Mouse (Mus musculus): Measurements from ENCODE around the gene Cpa5.
A peak's percentile ranks its signal among the peaks of the same experiment; 100 is the strongest.

Cpa5 gene

GRCm38 (mm10) chr6:30610710-30611109, at the start of gene Cpa5:
Cpa5 (plus strand) TSS chr6:30611010.
- no peak for DNase-seq (ENCODE audit: low read depth, low spot score)

DNA sequence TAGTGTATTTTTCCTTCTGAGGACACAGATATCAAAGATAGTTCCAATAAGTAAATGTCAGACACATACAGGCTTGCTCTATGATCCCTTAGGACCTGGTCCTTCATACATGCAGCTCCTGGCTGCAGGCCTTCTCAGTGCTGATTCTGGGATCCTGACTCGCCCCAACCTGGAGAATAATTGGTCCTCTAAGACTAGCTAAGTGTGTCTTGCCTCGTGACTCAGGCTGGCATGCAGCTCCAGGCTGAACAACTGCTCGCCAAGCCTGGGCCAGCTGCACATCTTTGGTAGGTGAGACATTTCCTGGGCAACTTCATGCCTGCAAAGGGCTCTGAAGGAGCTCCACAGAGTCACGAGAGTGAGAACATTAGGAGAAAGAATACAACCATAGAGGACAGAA, 48.7 kb upstream of the Cpa5 start:
- DNase-seq (ENCODE audit: low read depth, low spot score): no peak

DNA sequence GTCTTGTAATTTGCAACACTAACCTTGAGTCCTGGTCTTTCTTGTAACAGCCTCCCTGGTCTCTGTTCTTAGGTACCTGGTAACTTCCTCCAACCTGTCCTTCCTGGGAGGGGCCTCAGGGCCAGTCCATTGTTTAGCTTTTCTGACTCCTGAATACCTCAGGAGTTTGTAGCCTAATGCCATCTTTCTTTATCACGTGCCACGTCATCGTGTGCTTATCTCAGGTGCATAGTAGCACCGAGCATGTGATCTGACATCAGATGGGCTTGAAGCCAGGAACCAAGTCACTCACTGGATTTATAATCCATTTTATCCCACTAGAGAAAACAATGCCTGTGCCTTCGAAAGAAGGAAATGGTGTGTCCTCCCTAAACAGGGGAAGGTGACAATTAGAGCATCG, 47.2 kb upstream of the Cpa5 start:
- DNase-seq (ENCODE audit: low read depth, low spot score): no peak

DNA sequence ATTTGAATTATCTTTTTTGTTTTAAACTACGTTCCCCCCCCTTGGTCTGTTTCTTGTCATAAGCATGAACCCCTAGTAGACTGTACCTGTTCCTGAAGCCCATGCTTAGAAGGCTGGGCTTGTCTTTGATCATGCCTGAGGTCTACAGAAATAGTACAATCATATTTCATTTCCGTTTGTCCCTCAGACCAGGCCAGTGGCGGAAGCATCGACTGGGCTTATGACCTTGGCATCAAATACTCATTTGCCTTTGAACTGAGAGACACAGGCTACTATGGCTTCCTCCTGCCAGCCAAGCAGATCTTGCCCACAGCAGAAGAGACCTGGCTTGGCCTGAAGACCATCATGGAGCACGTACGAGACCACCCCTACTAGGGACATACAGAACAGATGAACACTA, 46.8 kb upstream of the Cpa5 start:
- DNase-seq (ENCODE audit: low read depth, low spot score): no peak

DNA sequence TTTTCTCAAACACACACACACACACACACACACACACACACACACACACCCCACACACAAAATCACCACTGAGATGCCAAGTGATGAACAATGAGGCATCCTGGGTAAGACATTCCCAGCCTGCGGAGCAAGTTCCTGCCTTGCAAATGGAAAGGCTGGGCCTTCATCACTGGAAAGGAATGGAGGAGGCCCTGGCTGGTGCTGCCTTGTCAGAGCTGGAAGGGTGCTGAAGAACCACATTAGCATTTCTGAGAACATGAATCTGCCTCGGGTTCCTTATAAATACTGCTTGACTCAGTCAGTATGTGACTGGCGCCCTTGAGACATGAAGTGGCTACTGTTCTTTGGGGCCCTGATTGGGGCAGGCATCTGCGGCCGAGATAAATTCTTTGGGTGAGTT, 42.7 kb upstream of the Cpa5 start, which contains the start of gene Cpa4:
Gene Cpa4, plus strand, starts transcription at position 301 of the 400 bp plus-strand sequence.
- no peak for DNase-seq (ENCODE audit: low read depth, low spot score)

DNA sequence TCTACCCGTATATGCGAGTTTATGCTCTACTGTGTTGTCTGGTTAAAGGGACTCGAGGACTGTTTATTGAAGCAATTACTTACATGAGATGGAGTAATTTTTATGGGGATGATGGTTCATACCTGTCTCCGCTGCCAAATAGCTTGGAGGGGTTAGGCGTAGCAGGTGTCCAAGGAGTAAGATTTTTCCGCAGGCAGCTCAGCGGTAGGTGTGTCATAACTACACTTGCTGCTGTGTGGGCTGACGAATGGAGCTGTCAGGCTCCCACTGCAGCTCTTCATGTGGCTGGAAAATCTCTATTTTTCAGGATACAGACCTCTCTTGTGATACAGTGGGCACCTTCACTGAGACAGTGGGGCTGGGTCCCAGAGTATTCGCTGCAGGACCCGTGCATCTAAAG, 41.5 kb upstream of the Cpa5 start:
- no peak for DNase-seq (ENCODE audit: low read depth, low spot score)

DNA sequence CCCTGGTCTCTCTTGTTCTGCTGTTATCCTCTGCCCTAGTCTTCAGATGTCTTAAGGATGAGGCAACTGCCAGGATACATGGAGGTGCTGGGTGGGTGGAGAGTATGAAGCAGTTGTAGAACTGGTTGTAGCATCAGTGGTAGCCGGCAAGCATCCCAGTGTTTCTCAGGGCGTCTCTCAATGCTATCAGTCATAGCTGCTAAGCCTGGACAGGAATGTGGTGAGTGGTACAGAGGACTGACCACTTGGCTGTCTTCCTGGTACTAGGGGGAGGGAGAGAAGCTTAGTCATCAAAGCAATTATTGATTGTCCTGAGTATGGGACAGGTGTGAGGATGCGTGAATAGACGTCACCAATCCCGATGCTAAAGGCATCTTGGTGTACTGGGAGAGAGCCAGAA, 40.8 kb upstream of the Cpa5 start:
- no peak for DNase-seq (ENCODE audit: low read depth, low spot score)

- peak; percentile 39 for DNase-seq (ENCODE audit: low read depth, low spot score)
Observed at GRCm38 (mm10) chr6:30572456-30573311, 38.1 kb upstream of the Cpa5 start.

DNA sequence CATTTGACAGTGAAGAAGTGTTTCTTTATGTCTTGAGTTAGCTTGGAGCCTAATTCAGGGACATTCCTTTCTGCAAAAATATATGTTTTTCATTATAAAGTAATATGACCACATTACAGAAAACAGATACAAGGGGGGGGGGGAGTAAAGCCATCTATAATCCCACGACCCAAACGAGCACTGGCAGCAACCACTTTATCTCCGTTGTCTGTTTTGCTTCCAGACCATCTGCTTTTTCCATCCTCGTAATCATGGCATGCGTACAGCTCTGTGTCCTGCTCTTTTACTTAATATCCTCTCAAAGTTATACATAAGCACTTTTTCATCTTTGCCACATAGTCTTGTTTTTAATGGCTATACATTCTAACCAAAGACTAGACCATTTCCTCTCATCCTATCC, 37.4 kb upstream of the Cpa5 start:
- DNase-seq (ENCODE audit: low read depth, low spot score): no peak

DNA sequence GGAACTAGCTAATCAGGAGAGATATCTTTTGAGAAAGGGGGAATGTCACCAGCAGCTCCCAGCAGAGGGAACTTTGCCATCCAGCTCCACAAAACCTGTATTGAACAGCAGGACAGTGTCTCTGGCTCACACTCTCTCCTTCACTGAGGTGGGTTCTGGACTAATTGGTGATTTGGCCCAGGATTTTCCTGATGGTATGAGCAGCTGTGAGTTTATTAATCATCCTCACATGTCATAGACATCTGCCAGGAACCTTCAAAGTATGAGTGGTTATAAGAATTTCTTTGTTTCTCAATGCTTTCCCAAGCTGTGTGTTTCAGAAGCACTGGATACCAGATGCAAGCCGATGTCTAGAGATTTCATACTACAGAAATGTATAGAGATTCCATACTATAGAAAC, 35.9 kb upstream of the Cpa5 start:
- no peak for DNase-seq (ENCODE audit: low read depth, low spot score)

- no peak for DNase-seq (ENCODE audit: low read depth, low spot score)
Observed at GRCm38 (mm10) chr6:30576477-30577203, 34.2 kb upstream of the Cpa5 start.

- no peak for DNase-seq (ENCODE audit: low read depth, low spot score)
Observed at GRCm38 (mm10) chr6:30579961-30580840, 30.6 kb upstream of the Cpa5 start.

GRCm38 (mm10) chr6:30580841-30581176, 30.0 kb upstream of the Cpa5 start:
- DNase-seq (ENCODE audit: low read depth, low spot score): no peak

DNA sequence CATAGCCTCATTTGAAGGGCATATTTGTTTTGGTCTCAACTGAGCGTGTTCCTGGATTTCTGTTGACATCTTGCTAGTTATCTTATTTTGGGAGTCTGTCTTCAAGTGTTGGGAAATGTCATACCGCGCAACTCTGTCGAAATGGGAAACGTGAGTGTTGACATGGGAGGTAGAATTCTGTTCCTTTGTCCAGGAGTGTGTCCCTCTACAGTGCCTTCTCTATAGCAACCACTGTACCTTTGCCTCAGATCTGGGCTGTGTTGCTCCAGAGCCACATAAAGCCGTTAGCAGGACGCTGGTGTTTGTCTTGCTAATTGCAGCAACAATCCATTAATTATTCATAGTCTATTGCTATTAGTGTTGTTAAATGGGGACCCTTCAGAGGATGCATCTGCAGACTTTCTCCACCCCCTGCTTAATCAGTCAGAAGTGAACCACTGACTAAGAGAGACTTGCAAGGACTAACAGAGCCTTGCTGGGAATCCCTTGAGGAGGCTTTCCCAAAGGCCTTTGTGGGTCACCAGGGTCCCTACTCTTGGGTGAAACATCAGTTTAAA, 23.8 kb upstream of the Cpa5 start:
- DNase-seq (ENCODE audit: low read depth, low spot score): peak; percentile 29

DNA sequence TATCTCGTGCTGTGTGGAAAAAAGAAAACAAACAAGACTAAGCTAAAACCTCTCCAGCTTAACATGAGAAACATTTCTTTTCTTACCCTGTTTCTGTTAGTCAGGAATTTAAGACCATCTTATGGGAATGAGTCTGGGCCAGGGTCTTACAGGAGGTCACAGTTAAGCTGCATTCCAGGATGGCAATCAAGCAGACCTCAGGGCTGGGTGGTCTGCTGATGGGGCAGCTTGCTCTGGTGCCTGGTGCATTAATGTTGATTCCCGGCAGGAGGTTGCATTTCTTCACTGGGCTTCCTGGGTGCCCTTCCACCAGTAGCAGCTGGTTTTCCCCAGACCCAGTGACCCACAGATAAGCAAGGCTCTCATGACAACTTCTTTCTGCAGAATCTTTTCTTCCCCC, 21.0 kb upstream of the Cpa5 start:
- no peak for DNase-seq (ENCODE audit: low read depth, low spot score)

GRCm38 (mm10) chr6:30591851-30592404, 18.9 kb upstream of the Cpa5 start:
- no peak for DNase-seq (ENCODE audit: low read depth, low spot score)

GRCm38 (mm10) chr6:30592417-30592974, 18.3 kb upstream of the Cpa5 start:
- no peak for DNase-seq (ENCODE audit: low read depth, low spot score)

- no peak for DNase-seq (ENCODE audit: low read depth, low spot score)
Observed at GRCm38 (mm10) chr6:30594364-30594763, 16.4 kb upstream of the Cpa5 start.

DNA sequence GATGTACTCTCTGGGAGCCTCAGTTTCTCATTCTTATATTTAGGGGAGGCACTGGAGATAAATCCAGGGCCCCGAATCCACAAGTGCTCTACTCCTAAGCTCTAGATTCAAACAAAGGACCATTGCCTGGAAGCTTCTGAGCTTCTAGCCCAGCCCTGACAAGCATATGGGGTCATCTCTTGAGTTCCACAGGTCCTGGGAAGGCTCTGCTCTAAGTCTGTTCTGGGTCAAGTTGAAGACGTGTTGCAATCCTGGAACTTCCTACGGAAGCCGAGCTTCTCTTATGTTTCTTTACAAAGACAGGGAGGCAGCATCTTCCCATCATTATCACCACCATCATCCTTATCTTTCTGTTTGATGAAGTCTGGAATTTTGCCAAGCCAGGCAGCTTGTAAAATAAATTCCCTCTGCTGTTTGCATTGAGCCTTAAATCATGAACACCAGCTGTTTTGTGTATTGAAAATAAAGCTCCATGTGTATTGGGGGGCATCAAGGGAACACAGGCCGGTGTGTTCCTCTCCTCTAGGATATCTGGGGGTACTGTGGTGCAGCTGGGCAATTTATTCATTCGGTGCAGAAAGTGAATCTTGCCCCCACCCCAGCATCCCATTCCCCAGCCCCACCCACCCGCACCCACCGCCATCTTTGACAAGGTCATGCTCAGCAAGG, 14.4 kb upstream of the Cpa5 start:
- DNase-seq (ENCODE audit: low read depth, low spot score): no peak

DNA sequence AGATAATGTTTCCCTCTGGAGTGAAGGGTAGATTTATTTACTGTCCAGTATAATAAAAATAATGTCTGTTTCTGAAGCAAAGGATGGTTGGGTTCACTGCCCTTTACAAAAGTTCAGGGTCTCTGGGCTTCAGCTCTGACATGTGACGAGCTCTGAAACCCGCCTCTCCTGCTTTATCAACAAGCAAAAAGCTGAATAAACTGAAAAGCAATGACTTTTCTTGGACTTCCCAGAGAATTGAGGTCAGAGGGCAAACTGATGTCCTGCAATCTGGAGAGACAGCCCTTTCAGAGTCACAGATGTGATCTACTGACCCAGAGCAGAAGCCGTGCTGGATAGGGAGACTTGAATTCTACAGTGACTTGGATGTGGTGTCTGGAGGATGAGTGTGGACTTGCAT, 10.8 kb upstream of the Cpa5 start:
- no peak for DNase-seq (ENCODE audit: low read depth, low spot score)

DNA sequence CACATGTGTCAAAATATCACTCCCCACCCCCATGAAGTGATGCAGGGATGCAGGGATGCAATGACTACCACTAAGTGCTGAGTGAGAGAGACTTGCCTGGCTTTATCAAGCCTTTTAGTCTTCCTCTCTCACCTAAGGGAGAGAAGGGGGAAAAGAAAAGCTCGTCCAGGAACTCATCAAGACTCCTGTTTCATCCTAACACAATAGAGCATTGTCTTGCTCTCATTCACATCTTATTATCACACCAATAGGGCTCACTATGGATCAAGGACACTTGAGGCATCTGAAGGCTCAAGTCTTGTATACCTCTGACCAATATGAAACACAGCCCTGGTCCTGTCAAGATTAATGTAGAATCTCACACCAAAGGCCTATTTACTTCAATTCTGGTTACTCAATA, 9.8 kb upstream of the Cpa5 start:
- peak; percentile 57 for DNase-seq (ENCODE audit: low read depth, low spot score)

All from ES-CJ7 (cell line).